Mouse (Mus musculus): Measurements from ENCODE around the gene Olfr1415.
"Not testable (repeated sequence)": the region's sequence is repeated elsewhere in the genome, so short reads cannot be mapped to it uniquely, and the experiment has no call there.

Olfr1415 gene

DNA sequence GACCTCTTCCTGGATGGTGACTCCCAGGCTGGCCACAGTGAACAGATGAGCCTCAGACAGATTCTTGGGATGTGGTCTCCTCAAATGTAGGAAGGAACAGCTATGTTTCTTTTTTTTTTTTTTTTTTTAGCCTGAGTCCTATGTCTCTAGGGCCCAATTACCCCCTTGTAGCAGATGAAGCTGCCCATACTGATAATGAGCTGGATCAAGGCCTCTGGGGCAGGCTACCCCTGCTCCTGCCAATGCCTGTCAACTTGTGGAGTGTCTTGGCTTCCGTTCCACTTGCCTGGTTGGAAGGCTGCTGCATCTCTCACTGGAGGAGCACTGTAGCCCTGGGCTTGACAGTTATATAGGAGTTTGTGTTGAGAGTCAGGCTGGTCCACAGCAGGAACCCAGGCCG, at the start of gene Olfr1415:
Olfr1415 (minus strand) TSS at position 101 of the 400 bp plus-strand sequence.
- in situ Hi-C loops (cut with MboI, MseI): no loop called here

DNA sequence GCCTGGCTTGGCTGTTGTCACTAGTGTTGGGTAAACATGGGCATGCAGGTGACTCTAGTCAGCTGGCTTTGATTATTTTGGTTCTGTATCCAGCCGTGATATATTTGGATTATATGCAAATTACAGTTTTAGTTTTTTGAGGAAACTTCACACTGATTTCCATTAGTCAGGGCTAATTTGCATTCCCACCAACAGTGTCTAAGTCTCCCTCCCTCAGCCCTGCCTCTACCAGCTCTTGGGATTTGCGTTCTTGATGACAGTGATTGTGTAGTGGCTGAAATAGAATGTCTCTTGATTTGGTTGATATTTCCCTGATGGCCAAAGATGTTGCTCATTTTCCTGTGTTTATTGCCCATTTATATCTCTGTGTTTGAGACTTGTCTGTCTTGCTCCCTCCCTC, 43.2 kb upstream of the Olfr1415 start:
- in situ Hi-C loops (cut with MboI, MseI): loop anchor here (10.0 kb wide), 1 partner anchor 596 kb away; the partner anchor contains the start of gene Agxt

DNA sequence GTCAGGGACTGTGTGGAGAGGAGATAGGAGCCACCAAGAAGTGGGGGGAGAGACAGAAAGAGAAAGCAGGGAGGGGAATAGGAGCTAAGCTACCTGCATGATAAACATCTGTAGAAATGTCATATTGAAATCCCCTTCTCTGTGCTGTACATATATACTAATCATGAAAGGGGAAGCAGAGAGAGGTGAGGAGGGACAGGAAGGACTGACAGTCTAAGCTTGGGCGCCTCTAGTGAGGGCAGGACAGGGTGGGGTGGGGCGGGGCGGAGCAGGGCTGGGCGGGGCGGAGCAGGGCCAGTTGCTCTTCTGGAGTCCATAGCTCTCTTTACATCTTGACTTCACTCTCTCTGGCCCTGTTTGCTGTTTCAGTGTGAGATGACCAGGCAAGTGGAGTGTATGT, 41.1 kb upstream of the Olfr1415 start:
- in situ Hi-C loops (cut with MboI, MseI): loop anchor here (10.0 kb wide), 1 partner anchor 598 kb away; the partner anchor contains the start of gene Agxt

DNA sequence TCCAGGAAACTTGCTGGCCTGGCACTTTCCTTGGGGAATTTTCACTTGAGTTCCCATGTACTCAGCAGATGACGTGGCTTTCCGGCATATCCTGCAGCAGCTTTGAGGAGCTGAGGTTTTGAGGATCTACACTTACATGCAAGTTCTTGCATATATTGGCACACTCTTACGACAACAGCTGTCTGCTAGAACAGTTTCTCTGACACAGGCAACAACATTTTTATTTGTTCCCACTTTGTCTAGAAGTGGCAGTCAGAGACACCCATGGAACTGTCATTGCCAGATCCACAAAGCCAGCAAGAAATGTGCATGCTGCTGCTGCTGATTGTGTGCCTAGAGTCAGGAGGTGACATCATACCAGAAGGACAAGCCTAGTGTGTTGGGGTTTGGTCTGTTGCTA, 27.9 kb upstream of the Olfr1415 start:
- in situ Hi-C loops (cut with MboI, MseI): no loop called here

DNA sequence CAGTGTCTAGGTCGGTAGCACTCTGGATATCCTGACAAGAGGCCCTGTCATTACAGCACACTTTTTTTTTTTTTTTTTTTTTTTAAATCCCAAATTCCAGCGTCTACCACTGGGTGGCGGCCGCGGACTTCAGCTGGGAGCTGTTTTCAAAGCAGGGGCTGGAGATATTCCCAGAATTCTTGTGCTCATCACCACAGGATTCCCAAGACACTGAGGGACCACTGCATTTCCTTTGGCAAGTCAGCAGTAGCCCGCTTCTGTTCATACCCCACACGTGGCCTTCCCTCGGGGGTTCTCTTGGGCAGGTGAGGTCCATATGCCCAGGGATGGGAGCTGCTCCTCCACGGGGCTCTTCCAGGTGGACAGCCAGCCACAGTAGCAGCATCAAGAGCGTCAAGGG, 25.5 kb upstream of the Olfr1415 start:
- in situ Hi-C loops (cut with MboI, MseI): no loop called here

DNA sequence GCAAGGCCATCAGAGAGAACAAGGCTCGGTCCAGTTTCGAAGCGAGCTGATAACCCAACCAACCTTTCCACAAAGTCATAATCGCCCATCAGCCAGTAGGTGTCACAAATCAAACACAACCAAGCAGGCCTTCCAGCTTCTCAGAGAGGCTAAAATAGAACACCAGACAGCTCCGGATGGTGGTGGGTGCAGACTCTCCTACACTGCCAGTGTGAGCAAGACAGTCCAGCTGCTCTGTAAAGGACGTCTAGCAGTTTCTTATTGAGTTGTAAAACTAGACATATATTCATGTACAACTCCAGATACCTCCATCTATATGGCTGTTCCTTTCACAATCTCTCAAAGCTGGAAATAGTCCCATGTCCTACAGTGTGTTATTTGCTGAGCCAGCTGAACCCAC, 23.1 kb upstream of the Olfr1415 start:
- in situ Hi-C loops (cut with MboI, MseI): no loop called here

DNA sequence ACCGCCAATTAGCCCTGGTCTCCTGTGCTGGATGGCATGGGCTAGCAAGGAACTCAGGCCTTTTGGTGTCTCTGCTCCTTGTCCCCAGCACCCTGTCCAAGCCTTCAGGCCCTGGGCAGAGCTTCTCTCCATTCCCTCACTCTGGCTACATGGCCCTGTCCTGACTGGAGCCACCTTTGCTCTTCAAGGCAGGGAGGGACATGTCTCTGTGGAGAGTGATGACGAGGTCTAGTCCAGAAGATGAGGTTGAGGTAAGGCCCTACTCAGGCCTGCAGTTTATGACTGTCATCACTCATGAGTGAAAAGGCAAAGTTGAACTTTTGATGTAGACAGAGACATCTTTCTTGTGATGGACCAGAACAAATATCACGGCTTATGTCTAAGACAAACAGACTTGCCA, 22.7 kb upstream of the Olfr1415 start, which contains the start of gene Olfr1414:
Olfr1414 (minus strand) TSS at position 101 of the 400 bp plus-strand sequence.
- in situ Hi-C loops (cut with MboI, MseI): no loop called here

DNA sequence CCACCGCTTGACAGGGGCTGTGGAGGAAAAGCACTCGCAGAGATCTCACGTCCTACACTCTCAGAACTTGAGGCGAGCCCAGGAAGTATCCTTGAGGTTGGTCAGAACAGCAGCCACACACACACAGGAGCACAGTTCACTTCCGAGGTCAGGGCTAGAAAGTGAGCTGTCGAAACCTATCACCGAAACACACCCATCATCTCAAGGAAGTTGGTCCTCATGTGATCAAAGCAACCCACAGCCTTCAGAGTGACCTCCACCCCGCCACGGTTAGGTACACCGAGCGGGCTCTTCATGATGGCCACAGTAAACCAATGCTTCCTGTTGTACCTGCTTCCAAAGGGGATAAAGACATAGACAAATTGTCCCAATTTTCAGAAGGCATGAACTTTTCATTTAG, 19.5 kb upstream of the Olfr1415 start:
- in situ Hi-C loops (cut with MboI, MseI): no loop called here

DNA sequence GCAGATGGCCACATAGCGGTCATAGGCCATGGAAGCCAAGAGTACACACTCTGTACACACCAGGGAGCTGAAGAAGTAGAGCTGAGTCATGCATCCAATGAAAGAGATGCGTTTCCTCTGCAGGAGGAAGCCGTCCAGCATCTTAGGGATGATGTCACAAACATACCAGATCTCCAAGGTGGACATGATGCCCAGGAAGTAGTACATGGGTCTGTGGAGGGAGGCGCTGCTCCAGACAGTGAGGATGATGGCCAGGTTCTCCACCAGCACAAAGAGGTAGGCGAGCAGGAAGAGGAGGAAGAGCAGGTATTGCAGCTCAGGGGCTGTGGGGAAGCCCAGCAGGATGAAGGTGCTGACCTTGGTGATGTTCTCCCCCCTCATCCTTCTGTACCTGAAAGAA, 15.7 kb upstream of the Olfr1415 start:
- in situ Hi-C loops (cut with MboI, MseI): not testable (repeated sequence)

DNA sequence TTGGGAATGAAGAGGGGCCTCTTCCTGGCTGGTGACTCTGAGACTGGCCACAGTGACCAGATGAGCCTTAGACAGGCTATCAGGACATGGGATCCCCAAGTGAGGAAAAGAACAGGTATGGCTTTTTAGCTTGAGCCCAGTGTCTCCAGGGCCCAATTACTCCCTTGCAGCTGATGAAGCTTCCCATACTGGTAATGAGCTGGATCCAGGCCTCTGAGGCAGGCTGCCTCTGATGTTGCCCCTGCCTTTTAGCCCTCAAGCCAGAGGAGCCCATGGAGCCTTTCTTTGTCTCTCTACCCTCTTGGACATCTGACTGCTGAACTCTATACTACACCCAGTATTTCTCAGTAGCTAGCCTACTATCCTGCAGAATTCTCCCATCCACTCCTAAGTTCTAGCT, 10.9 kb downstream of the Olfr1415 start, which contains the start of gene Olfr1416:
Olfr1416 (minus strand) TSS at position 101 of the 400 bp plus-strand sequence.
- in situ Hi-C loops (cut with MboI, MseI): no loop called here

DNA sequence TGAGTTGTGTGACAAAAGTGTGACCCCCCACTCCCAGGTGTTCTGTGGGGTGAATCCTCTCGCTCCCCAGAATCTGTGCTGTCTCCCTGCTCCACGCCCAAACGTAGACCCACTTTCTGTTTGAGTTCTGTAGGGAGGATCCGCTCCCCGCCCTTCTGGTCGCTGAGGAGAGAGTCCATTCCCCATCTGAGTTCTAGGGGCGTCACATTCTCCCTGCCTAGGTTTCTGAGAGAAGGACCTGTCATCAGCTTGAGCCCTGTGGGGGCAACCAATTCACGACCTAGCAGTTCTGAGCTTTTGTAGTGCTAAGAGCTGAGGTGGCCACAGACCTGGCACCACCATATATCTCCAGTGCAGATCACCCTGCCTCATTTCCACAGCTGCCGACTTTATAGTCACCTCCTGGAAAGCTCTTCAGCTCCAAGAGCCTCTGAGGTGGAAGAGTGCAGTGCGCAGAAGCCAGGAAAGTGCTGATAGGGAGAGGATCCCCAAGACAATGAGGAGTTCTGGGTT, 21.8 kb downstream of the Olfr1415 start:
- in situ Hi-C loops (cut with MboI, MseI): loop anchor here (5.0 to 25.0 kb wide), 2 partner anchors 512 to 942 kb away; no protein-coding TSS in a partner anchor

DNA sequence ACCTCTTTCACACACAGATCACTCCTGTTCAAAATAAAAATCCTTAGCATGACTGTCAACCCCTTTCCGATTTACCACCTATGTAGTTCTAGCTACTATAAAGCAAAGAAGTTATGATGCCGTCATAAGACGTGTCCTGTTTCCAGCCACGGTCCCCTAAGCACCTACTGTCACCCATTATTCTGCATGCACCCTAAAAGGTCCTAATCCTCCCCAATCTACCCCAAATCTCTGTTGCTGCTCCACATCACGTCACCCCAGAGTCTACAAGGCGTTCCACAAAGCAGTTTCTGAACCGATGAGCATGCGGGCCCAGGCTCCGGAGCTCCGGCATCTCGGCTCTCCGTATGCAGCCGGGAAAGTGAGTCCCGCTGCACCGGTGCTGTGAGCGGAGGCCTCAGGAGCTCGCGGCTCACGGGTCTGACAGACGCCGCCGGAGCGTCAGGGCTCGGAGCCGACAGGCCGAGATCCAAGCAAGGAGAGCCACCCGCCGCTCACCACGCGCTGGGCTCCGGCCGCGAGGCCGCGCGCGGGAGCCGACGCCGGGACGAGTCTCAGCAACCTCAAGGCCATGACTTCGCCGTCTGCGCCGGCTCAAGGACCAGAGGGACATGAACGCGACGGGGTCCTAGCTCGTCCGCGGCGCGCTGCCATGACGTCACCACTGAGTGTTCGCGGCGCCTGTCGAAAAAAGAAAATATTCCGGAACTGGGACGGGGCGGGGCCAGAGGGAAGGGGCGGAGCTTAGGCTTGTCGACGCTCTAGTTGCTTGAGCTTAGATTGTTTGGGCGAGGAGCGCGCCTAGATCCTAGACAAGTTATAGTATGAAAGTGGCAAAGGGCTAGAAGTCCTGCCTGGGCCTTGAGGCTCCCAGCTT, 22.5 kb downstream of the Olfr1415 start, which contains the start of gene Ndufa10:
Ndufa10 (minus strand) TSS at position 696 of the 877 bp plus-strand sequence.
- in situ Hi-C loops (cut with MboI, MseI): loop anchor here (5.0 to 25.0 kb wide), 2 partner anchors 511 to 941 kb away; no protein-coding TSS in a partner anchor

DNA sequence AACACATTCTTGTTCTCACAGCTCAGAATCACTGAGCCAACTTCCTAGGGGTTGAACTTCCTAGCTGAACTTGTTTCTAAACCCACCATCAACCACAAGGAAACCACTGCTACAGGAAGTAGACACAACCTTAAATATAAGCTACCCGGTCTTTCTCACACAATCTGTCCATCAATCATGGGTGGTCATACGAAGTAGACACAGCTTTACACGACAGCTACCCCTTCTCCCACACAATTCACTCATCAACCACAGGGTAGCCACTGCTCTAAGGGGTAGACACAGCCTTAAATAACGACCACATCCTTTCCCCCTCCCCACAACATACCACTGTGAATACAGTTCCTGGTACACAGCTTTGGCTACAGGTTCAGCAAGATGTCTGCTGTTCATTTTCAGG, 27.0 kb downstream of the Olfr1415 start:
- in situ Hi-C loops (cut with MboI, MseI): loop anchor here (25.0 kb wide), 1 partner anchor 507 kb away; no protein-coding TSS in a partner anchor

DNA sequence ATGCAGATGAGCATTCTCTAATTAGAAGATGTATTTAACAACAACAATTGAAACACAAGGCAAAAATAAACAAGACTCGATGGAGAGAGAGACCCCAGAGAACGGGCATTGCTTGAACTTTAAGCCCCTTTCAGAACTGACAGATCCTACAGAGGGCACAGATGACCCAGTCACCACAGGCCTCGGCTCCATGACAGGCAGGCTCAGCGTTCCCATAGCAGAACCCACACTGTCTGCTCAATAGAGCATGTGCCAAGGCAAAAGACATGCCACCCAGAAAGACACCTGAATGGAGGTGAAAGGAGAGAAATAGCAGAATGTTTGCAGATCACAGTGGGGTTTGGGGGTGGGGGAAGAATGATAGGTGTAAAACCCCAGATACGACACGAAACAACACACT, 37.5 kb downstream of the Olfr1415 start:
- in situ Hi-C loops (cut with MboI, MseI): loop anchor here (25.0 kb wide), 1 partner anchor 496 kb away; no protein-coding TSS in a partner anchor

DNA sequence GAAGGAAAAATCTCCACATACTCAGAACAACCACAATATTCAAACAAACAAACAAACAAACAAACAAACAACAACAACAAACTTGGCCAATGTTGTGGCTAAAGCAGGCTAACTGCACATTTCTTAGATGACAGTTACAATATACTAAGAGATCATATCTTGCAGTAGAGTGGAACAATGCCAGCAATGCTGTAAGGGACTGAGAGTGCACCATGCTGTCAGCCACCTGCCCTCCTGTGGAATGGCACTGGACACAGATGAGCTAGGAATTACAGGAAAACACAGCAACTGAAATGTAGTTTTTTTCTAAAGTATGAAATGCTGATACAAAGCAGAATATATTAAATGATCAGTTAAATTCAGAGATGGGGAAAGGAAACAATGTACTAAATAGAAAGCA, 38.1 kb downstream of the Olfr1415 start:
- in situ Hi-C loops (cut with MboI, MseI): loop anchor here (25.0 kb wide), 1 partner anchor 495 kb away; no protein-coding TSS in a partner anchor

DNA sequence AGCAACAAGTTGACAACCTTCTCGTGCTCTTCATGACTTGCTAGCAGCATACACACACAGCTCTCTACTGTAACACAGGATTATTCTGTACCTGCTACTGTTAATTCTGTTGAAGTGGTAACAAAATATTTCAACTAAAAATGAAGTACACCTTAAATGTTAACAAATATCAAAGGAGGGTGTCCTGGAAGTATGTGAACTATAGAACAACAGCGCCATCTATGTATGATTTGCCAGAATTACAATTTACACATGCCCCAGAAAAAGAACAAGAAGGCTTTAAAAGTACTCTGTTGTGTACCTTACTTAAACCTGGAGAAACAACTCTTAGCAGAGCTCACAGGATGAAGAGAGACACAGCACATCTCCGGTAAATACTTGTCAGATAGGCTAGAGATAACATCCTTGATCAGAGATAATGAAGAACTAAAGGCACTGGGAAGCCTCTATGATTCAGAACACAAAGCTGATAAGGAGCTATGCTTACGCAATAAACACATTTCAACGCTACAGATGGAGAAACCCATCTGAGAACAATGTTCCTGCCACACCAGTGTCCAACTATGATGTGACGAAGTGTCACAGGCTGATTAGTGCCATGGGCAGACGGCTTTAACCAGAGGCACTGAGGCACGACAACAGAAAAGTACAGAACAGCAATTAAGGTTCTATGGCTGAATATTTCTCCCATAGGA, 42.0 kb downstream of the Olfr1415 start:
- in situ Hi-C loops (cut with MboI, MseI): loop anchor here (5.0 to 25.0 kb wide), 2 partner anchors 87 to 492 kb away; no protein-coding TSS in a partner anchor

DNA sequence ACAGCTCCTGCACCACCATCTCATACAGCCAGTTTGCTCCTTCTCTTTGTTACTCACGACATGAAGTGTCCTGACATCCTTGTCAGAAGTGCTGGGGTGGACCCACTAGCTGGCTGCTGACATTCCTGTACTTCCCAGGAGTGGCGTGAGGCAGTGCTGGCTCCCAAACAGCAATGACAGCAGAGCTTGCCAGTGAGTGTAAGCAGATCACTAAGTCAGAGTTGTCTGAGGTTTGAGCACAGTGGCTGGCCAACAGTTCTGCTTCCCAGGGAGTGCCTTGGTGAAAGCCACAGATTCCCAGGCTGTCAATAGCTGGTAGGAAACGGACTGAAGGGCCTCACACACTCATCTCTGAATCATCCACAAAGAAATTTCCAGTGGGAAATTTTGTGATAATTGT, 47.6 kb downstream of the Olfr1415 start:
- in situ Hi-C loops (cut with MboI, MseI): no loop called here

DNA sequence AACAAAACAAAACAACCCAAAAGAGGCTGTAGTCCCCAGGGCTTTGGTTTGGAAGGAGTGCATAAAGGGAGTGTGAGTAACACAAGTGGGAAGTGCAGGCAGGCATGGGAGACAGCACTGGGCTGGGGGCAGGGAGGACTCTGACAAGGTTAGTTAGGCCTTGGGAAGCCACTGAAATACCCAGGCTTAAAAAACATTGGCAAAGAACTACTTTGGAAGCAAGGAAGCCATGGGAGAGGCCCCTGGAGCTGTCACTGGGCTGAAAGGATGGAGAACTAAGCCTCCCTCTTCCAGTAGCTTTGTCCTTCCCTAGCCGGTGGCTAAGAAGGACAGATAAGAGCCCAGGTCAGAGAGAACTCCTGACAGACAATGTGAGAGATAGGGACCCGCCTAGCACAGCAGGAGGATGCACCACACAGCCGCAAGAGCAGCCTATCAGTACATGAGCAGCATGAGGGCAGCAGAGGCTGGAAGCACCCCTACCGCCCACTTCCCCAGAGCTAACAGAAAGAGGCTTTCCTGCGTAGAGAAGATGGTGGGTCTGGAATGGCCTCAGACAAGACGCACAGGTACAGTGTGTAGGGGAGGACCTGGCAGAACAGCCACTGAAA, 54.3 kb downstream of the Olfr1415 start:
- in situ Hi-C loops (cut with MboI, MseI): no loop called here

DNA sequence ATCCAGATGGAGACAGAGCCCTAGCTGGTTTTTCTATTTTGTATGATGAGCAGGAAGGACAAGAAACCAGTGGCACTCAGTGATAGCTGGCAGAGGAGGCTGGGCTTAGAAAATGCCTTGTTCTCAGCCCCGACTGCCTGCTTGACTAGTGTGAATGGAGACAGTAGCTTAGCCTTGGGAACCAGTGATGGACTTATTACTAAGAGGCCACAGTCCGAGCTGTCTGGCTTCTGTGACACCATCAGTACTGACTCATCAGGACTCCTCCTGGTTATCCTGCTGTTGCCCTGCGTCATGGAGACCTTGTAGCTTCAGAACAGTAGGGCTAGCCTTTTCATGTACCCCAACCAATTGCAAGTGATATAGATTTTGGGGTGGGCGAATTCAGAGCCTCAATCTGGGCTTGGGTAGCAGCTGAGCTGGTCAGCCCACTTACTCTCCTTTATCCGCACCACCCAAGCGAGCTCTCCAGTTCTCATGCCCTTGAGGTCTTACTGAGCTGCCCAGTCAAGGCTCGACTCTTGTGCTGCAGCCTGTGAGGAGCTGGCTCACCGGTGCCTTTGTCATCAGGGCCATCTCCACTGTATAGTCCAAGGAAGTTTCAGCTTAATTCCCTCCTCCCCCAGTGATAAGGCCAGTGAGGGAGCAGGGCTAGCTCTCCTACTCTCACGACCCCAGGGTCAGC, 55.7 kb downstream of the Olfr1415 start:
- in situ Hi-C loops (cut with MboI, MseI): no loop called here
